Mouse (Mus musculus) spleen, embryonic (tissue): ENCODE measurements around the gene Igsf6.
"Not testable (repeated sequence)": the region's sequence is repeated elsewhere in the genome, so short reads cannot be mapped to it uniquely, and the experiment has no call there.

Experiments
- CTCF ChIA-PET: fragments of 350-600 bp; sonication (Branson Sonifier 250); formaldehyde crosslinking; loops from one replicate; lab custom pipeline; 2022; lab: Charles Lee

Gene Igsf6

GRCm38 (mm10) chr7:121059477-121060218 lies 14.7 kb downstream of the Igsf6 start:
- CTCF ChIA-PET: no interaction called here

- CTCF ChIA-PET: no interaction called here
Observed at GRCm38 (mm10) chr7:121053071-121053470, 21.3 kb downstream of the Igsf6 start.

GRCm38 (mm10) chr7:121047624-121048023 lies 26.7 kb downstream of the Igsf6 start:
- CTCF ChIA-PET: no interaction called here

GRCm38 (mm10) chr7:121045671-121046453 lies 28.5 kb downstream of the Igsf6 start:
- CTCF ChIA-PET: no interaction called here

- CTCF ChIA-PET: no interaction called here
Observed at GRCm38 (mm10) chr7:121044251-121044650, 30.1 kb downstream of the Igsf6 start.

GRCm38 (mm10) chr7:121043510-121043909 lies 30.9 kb downstream of the Igsf6 start:
- CTCF ChIA-PET: no interaction called here

GRCm38 (mm10) chr7:121043004-121043403 lies 31.4 kb downstream of the Igsf6 start:
- CTCF ChIA-PET: no interaction called here

- CTCF ChIA-PET: no interaction called here
Observed at GRCm38 (mm10) chr7:121041989-121042388, 32.4 kb downstream of the Igsf6 start.

GRCm38 (mm10) chr7:121040595-121040994 lies 33.8 kb downstream of the Igsf6 start:
- CTCF ChIA-PET: no interaction called here

GRCm38 (mm10) chr7:121035161-121035721 lies 39.1 kb downstream of the Igsf6 start:
- CTCF ChIA-PET: interaction anchor here (0.5 kb wide), 1 partner anchor 1359 kb away, joined by 3 read pairs; no protein-coding TSS in a partner anchor

- CTCF ChIA-PET: no interaction called here
Observed at GRCm38 (mm10) chr7:121034701-121035141, 39.7 kb downstream of the Igsf6 start.

GRCm38 (mm10) chr7:121033856-121034652 lies 40.3 kb downstream of the Igsf6 start, which contains the start of gene Mettl9:
Gene Mettl9 (plus strand): TSS chr7:121034445.
- CTCF ChIA-PET: interaction anchor here (0.6 kb wide), 1 partner anchor 180 kb away, joined by 6 read pairs; no protein-coding TSS in a partner anchor

GRCm38 (mm10) chr7:121029947-121030346 lies 44.4 kb downstream of the Igsf6 start:
- CTCF ChIA-PET: not testable (repeated sequence)

- CTCF ChIA-PET: no interaction called here
Observed at GRCm38 (mm10) chr7:121026300-121026699, 48.1 kb downstream of the Igsf6 start.

GRCm38 (mm10) chr7:121025221-121026008 lies 49.0 kb downstream of the Igsf6 start:
- CTCF ChIA-PET: no interaction called here

- CTCF ChIA-PET: no interaction called here
Observed at GRCm38 (mm10) chr7:121020277-121020676, 54.1 kb downstream of the Igsf6 start.

- CTCF ChIA-PET: no interaction called here
Observed at GRCm38 (mm10) chr7:121018778-121019177, 55.6 kb downstream of the Igsf6 start.

- CTCF ChIA-PET: no interaction called here
Observed at GRCm38 (mm10) chr7:121014486-121014885, 59.9 kb downstream of the Igsf6 start.
